Mouse (Mus musculus) MEL (cell line): ENCODE data around the gene Ciz1. TPM values are rescaled to one million over a fixed set of nuclear protein-coding genes. Genes with fewer than 3 reads are reported as not detected.
A peak's percentile ranks its signal among the peaks of the same experiment; 100 is the strongest.

Experiments used
- DNase-seq: peaks from one replicate; pipeline ENCODE4 v3.0.0; 2011; ENCODE audit warnings: low read depth, low spot score
- H3K27ac ChIP-seq: 2 replicates; pipeline ENCODE4 v1.5.1; 2012; ENCODE audit warnings: low read depth, mild to moderate bottlenecking, control low read depth, low read length, moderate library complexity; ENCODE audit not compliant: control insufficient read depth
- H3K27me3 ChIP-seq, 2 experiments: fragments of 150-350 bp in 1 of 2; sonication (generic) in 1 of 2; 2 replicates each; pipeline ENCODE4 v1.6.1; 2012; ENCODE audit warnings: low read length in 2 of 2, mild to moderate bottlenecking in 2 of 2, improper control_type of control experiment in 1 of 2, moderate library complexity in 1 of 2; ENCODE audit not compliant: insufficient read depth in 2 of 2, control insufficient read depth in 1 of 2
- H3K36me3 ChIP-seq, 2 experiments: 2 replicates each; pipeline ENCODE4 v1.6.1; 2012 to 2014; ENCODE audit warnings: low read length in 2 of 2, improper control_type of control experiment in 1 of 2, inconsistent platforms in 1 of 2, mild to moderate bottlenecking in 1 of 2; ENCODE audit not compliant: insufficient read depth in 2 of 2, control insufficient read depth in 1 of 2
- H3K4me1 ChIP-seq, 2 experiments: fragments of 150-350 bp in 1 of 2; sonication (generic) in 1 of 2; 2 replicates each; pipeline ENCODE4 v1.6.1; 2012; ENCODE audit warnings: low read length in 2 of 2, improper control_type of control experiment in 1 of 2, mild to moderate bottlenecking in 1 of 2; ENCODE audit not compliant: insufficient read depth in 2 of 2, control insufficient read depth in 1 of 2
- H3K4me3 ChIP-seq, 2 experiments: fragments of 150-350 bp in 1 of 2; sonication (generic) in 1 of 2; 2 replicates each; pipeline ENCODE4 v1.5.1; 2012; ENCODE audit warnings: low read depth in 2 of 2, low read length in 2 of 2, mild to moderate bottlenecking in 2 of 2, moderate library complexity in 2 of 2, control low read depth in 1 of 2, improper control_type of control experiment in 1 of 2; ENCODE audit not compliant: control insufficient read depth in 1 of 2, insufficient read depth in 1 of 2
- H3K79me2 ChIP-seq: 2 replicates; pipeline ENCODE4 v1.6.1; 2012; ENCODE audit warnings: mild to moderate bottlenecking, low read length, moderate library complexity; ENCODE audit not compliant: control insufficient read depth, poor library complexity, insufficient read depth
- H3K9ac ChIP-seq: 2 replicates; pipeline ENCODE4 v1.6.1; 2012; ENCODE audit warnings: low read depth, mild to moderate bottlenecking, control low read depth, low read length, moderate library complexity; ENCODE audit not compliant: control insufficient read depth, poor library complexity, severe bottlenecking
- H3K9me3 ChIP-seq: fragments of 150-350 bp; sonication (generic); replicated peaks from 2 replicates; pipeline ENCODE4 v1.6.1; 2012; ENCODE audit warnings: mild to moderate bottlenecking, low read length, improper control_type of control experiment, moderate library complexity; ENCODE audit not compliant: insufficient read depth
- CHD1 ChIP-seq: IDR thresholded peaks from 2 replicates; pipeline ENCODE4 v1.6.1; 2012; ENCODE audit warnings: low read depth, mild to moderate bottlenecking, inconsistent platforms, low read length, improper control_type of control experiment
- CHD2 ChIP-seq: IDR thresholded peaks from 2 replicates; pipeline ENCODE4 v1.6.1; 2011; ENCODE audit warnings: low read length, improper control_type of control experiment
- CTCF ChIP-seq, 3 experiments: IDR thresholded peaks in 2 of 3; conservative IDR thresholded peaks in 1 of 3; 2 replicates each; pipeline ENCODE4 v1.5.1; 2011 to 2012; ENCODE audit warnings: low read length in 3 of 3, low read depth in 2 of 3, mild to moderate bottlenecking in 2 of 3, improper control_type of control experiment in 1 of 3, inconsistent platforms in 1 of 3, mixed read lengths in 1 of 3, moderate library complexity in 1 of 3; ENCODE audit not compliant: control insufficient read depth in 1 of 3, insufficient read depth in 1 of 3, poor library complexity in 1 of 3, severe bottlenecking in 1 of 3
- E2F4 ChIP-seq: IDR thresholded peaks from 2 replicates; pipeline ENCODE4 v1.6.1; 2011; ENCODE audit warnings: low read depth, low read length, improper control_type of control experiment, borderline replicate concordance
- ELF1 ChIP-seq: IDR thresholded peaks from 2 replicates; pipeline ENCODE4 v1.6.1; 2014; ENCODE audit warnings: low read depth, mild to moderate bottlenecking, inconsistent platforms, low read length, improper control_type of control experiment, moderate library complexity
- EP300 ChIP-seq, 2 experiments: IDR thresholded peaks; 2 replicates each; pipeline ENCODE4 v1.6.1; 2011; ENCODE audit warnings: improper control_type of control experiment in 2 of 2, low read length in 2 of 2, low read depth in 1 of 2, mild to moderate bottlenecking in 1 of 2
- ETS1 ChIP-seq: IDR thresholded peaks from 2 replicates; pipeline ENCODE4 v1.6.1; 2012; ENCODE audit warnings: low read depth, mild to moderate bottlenecking, inconsistent platforms, low read length, improper control_type of control experiment, moderate library complexity
- GABPA ChIP-seq: IDR thresholded peaks from 2 replicates; pipeline ENCODE4 v1.6.1; 2012; ENCODE audit warnings: low read depth, mild to moderate bottlenecking, inconsistent platforms, low read length, improper control_type of control experiment, moderate library complexity
- JUND ChIP-seq: IDR thresholded peaks from 2 replicates; pipeline ENCODE4 v1.6.1; 2011; ENCODE audit warnings: low read depth, mild to moderate bottlenecking, improper control_type of control experiment, low read length
- MAFK ChIP-seq: IDR thresholded peaks from 2 replicates; pipeline ENCODE4 v1.6.1; 2011; ENCODE audit warnings: low read depth, mild to moderate bottlenecking, low read length, improper control_type of control experiment, borderline replicate concordance
- MXI1 ChIP-seq: IDR thresholded peaks from 2 replicates; pipeline ENCODE4 v1.6.1; 2011; ENCODE audit warnings: mild to moderate bottlenecking, low read depth, low read length, improper control_type of control experiment
- MYB ChIP-seq: IDR thresholded peaks from 2 replicates; pipeline ENCODE4 v1.6.1; 2011; ENCODE audit warnings: mild to moderate bottlenecking, low read depth, low read length, improper control_type of control experiment
- MYC ChIP-seq: IDR thresholded peaks from 2 replicates; pipeline ENCODE4 v1.6.1; 2011; ENCODE audit warnings: low read depth, mild to moderate bottlenecking, low read length, improper control_type of control experiment, moderate library complexity
- NRF1 ChIP-seq: IDR thresholded peaks from 2 replicates; pipeline ENCODE4 v1.6.1; 2014; ENCODE audit warnings: low read depth, mild to moderate bottlenecking, inconsistent platforms, low read length, improper control_type of control experiment, moderate library complexity; ENCODE audit not compliant: poor library complexity, insufficient read depth, severe bottlenecking
- POLR2A ChIP-seq, 2 experiments: IDR thresholded peaks; 2 replicates each; pipeline ENCODE4 v1.6.1; 2011 to 2012; ENCODE audit warnings: low read length in 2 of 2, mild to moderate bottlenecking in 2 of 2, control low read depth in 1 of 2, improper control_type of control experiment in 1 of 2, low read depth in 1 of 2, moderate library complexity in 1 of 2; ENCODE audit not compliant: control insufficient read depth in 1 of 2, insufficient read depth in 1 of 2, poor library complexity in 1 of 2
- POLR2AphosphoS5 ChIP-seq: IDR thresholded peaks from 2 replicates; pipeline ENCODE4 v1.6.1; 2012; ENCODE audit warnings: low read depth, borderline replicate concordance, mild to moderate bottlenecking, inconsistent platforms, low read length, moderate library complexity, mixed read lengths
- SMC3 ChIP-seq: IDR thresholded peaks from 2 replicates; pipeline ENCODE4 v1.6.1; 2011; ENCODE audit warnings: low read depth, low read length, improper control_type of control experiment
- TAL1 ChIP-seq: IDR thresholded peaks from 2 replicates; pipeline ENCODE4 v1.6.1; 2012; ENCODE audit warnings: mild to moderate bottlenecking, inconsistent platforms, low read length, moderate library complexity, mixed read lengths
- TCF12 ChIP-seq: IDR thresholded peaks from 2 replicates; pipeline ENCODE4 v1.6.1; 2014; ENCODE audit warnings: low read depth, mild to moderate bottlenecking, inconsistent platforms, low read length, improper control_type of control experiment, moderate library complexity
- UBTF ChIP-seq: IDR thresholded peaks from 2 replicates; pipeline ENCODE4 v1.6.1; 2012; ENCODE audit warnings: low read depth, mild to moderate bottlenecking, inconsistent platforms, low read length, improper control_type of control experiment, moderate library complexity, borderline replicate concordance; ENCODE audit not compliant: insufficient read depth
- USF2 ChIP-seq, 2 experiments: IDR thresholded peaks; 2 replicates each; pipeline ENCODE4 v1.6.1; 2011 to 2012; ENCODE audit warnings: improper control_type of control experiment in 2 of 2, low read length in 2 of 2, borderline replicate concordance in 1 of 2, inconsistent platforms in 1 of 2, low read depth in 1 of 2, mild to moderate bottlenecking in 1 of 2; ENCODE audit not compliant: insufficient read depth in 1 of 2
- ZKSCAN1 ChIP-seq: IDR thresholded peaks from 2 replicates; pipeline ENCODE4 v1.6.1; 2012; ENCODE audit warnings: low read depth, mild to moderate bottlenecking, inconsistent platforms, low read length, improper control_type of control experiment, moderate library complexity
- ZMIZ1 ChIP-seq: IDR thresholded peaks from 2 replicates; pipeline ENCODE4 v1.6.1; 2012; ENCODE audit warnings: low read depth, mild to moderate bottlenecking, inconsistent platforms, low read length, improper control_type of control experiment, moderate library complexity
- polyA plus RNA-seq, 2 experiments: library from polyadenylated mRNA; stranded (reverse) in 1 of 2; unstranded in 1 of 2; fragments of >175 nt in 1 of 2; fragments of >200 nt in 1 of 2; gene quantifications; 2 replicates each; pipeline versions ENCODE4 v1.2.1 to v1.2.4; 2012; ENCODE audit warnings: low replicate concordance in 2 of 2, low read depth in 1 of 2; ENCODE audit not compliant: insufficient read length in 2 of 2, insufficient read depth in 1 of 2, missing spikeins in 1 of 2
- total RNA-seq: library from RNA; depleted of rRNA; stranded (reverse); fragments of 300-350 nt; gene quantifications from 2 replicates; pipeline ENCODE4 v1.2.3, GENCODE M21; 2012

Ciz1 gene
- total and polyA plus RNA-seq, 3 experiments = 20.7 to 99.8 TPM; not detected in 1

- TF ChIP-seq CHD2 (no peak), MYB (no peak), TAL1 (no peak), UBTF (no peak), TCF12 (no peak), MXI1 (no peak), ETS1 (no peak), MYC (no peak), ZKSCAN1 (no peak), EP300 (IDR thresholded peaks at IDR 0.05; ENCODE audit: low read depth in 1 of 2, low read length in 2 of 2) (no peak), ELF1 (no peak), CHD1 (no peak), JUND (no peak), MAFK (no peak), ZMIZ1 (no peak), E2F4 (no peak), GABPA (no peak), CTCF (IDR thresholded peaks at IDR 0.05 in 2 of 3, conservative IDR thresholded peaks at IDR 0.05 in 1 of 3; ENCODE audit: control insufficient read depth in 1 of 3, insufficient read depth in 1 of 3, low read depth in 2 of 3, low read length in 3 of 3, poor library complexity in 1 of 3, severe bottlenecking in 1 of 3) (no peak), POLR2AphosphoS5 (no peak), SMC3 (no peak)
- DNase-seq = no peak
- Histone ChIP-seq H3K36me3 (no peaks in the 10 kb centered on the region; a peak in 1 of 4 replicates), H3K4me1 (peaks cover 0 to 5% of the 10 kb centered on the region in 2 experiments; a peak in 1 of 4 replicates), H3K9ac (no peak overlapping the region), H3K9me3 (no peaks in the 10 kb centered on the region), H3K4me3 (no peak overlapping the region), H3K27me3 (no peaks in the 10 kb centered on the region), H3K79me2 (no peaks in the 10 kb centered on the region), H3K27ac (no peak overlapping the region)
Measured at GRCm38 (mm10) chr2:32380001-32380500, 27.9 kb downstream of the Ciz1 start.

- no peaks in the 10 kb centered on the region for H3K9me3 ChIP-seq
- no peak overlapping the region for H3K27ac ChIP-seq
- H3K79me2 ChIP-seq = no peaks in the 10 kb centered on the region
- TF ChIP-seq POLR2A (IDR thresholded peaks at IDR 0.05; ENCODE audit: control insufficient read depth in 1 of 2, insufficient read depth in 1 of 2, low read depth in 1 of 2, low read length in 2 of 2, poor library complexity in 1 of 2) (0 out of 4 replicates have a peak, but pooled peaks of 1 of the 2 experiments have one; percentile 45), NRF1 (no peak), EP300 (IDR thresholded peaks at IDR 0.05; ENCODE audit: low read depth in 1 of 2, low read length in 2 of 2) (no peak), MAFK (peak; percentile 92), POLR2AphosphoS5 (no peak), UBTF (no peak), USF2 (IDR thresholded peaks at IDR 0.05; ENCODE audit: borderline replicate concordance in 1 of 2, insufficient read depth in 1 of 2, low read depth in 1 of 2, low read length in 2 of 2) (no peak), ETS1 (0 out of 2 replicates have a peak, but pooled peaks have one; percentile 8)
- peaks cover 0 to 5% of the 10 kb centered on the region in 2 experiments; a peak in 1 of 4 replicates for H3K4me1 ChIP-seq
- no peak for DNase-seq
- H3K4me3 ChIP-seq = peak overlapping the region; percentile 72 to 79
- H3K36me3 ChIP-seq = no peaks in the 10 kb centered on the region; a peak in 1 of 4 replicates
- peak overlapping the region; percentile 78 for H3K9ac ChIP-seq
- H3K27me3 ChIP-seq = no peaks in the 10 kb centered on the region
Measured at GRCm38 (mm10) chr2:32381141-32381774, 29.1 kb downstream of the Ciz1 start.
